Mouse (Mus musculus): ENCODE data around the gene Cacna2d3. TPM values are rescaled to one million over a fixed set of nuclear protein-coding genes. Genes with fewer than 3 reads are reported as not detected.
A peak's percentile ranks its signal among the peaks of the same experiment; 100 is the strongest.

The Cacna2d3 gene
- total RNA-seq, 1 experiment from 2014 or later = 3.5 TPM

GRCm38 (mm10) chr14:29061491-29061890 is 660.2 kb downstream of the Cacna2d3 start:
- DNase-seq = no peak

- DNase-seq = no peak
Measured at GRCm38 (mm10) chr14:29060679-29061078, 661.0 kb downstream of the Cacna2d3 start.

DNA sequence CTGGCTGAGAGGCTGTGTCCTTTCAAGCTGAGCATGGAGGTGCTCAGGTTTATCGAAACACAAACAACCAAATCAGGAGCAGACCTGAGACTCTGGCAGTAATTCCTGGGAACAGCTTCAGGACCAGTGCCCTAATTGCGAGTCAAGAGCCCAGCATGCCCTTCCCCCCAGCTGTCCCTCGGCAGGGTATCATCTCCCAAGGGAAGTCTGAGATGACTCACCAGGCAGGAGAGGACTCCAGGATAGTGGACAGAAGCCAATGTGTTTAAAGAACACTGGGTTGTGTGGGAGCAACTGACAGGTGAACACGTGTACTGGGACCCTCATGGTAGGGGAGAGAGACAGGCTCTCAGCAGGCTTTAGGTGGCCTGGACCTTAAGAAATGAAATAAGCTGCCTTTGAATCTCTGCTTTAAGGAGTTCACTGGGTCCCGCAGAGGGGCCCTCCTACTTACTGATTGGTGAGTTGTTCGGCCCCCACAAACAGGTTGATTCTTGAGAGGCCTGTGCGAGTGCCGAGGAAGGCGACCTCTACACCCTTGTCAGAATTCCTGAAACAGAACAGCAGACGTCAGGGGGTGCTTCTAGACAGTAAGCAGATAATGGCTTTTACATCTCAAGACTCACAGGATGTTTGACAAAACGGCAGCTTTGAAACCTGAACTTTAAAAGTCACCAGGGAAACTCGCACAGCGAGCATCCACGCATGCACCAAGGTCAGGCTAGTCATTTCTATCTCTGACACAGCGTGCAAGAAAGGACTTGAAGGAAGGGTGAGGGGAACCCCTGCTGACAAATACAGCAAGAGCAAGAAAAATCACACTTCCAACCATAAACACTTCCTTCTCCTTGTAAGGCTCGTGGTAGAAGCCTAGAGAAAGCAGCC is 669.5 kb downstream of the Cacna2d3 start:
- DNase-seq = peak; percentile 57

GRCm38 (mm10) chr14:29042355-29042754 is 679.3 kb downstream of the Cacna2d3 start:
- DNase-seq = no peak

GRCm38 (mm10) chr14:29041498-29041897 is 680.2 kb downstream of the Cacna2d3 start:
- DNase-seq = no peak

GRCm38 (mm10) chr14:29040606-29041364 is 680.9 kb downstream of the Cacna2d3 start:
- DNase-seq = peak; percentile 74

GRCm38 (mm10) chr14:29038246-29038645 is 683.4 kb downstream of the Cacna2d3 start:
- DNase-seq = no peak

DNA sequence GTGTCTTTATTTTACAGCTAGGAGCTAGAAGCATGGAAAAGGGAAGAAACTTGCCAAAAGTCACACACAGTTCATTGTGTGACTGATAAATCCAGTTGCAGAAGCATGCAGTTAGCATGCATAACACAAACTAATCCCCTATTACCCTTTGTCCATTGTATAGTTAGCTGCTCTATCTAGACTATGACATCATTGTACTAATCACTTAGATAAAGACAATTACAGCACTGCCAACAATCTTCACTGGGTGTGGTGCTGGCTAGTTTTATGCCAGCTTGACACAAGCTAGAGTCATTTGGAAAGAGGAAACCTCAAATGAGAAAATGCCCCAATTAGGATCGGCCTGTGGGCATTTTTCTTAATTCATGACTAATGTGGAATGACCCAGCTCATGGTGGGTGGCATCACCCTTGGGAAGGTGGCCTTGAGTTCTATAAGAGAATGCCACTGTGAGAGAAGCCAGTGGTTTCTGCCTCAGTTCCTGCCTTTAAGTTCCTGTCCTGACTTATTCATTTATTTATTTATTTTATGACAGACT is 689.7 kb downstream of the Cacna2d3 start:
- DNase-seq = no peak

DNA sequence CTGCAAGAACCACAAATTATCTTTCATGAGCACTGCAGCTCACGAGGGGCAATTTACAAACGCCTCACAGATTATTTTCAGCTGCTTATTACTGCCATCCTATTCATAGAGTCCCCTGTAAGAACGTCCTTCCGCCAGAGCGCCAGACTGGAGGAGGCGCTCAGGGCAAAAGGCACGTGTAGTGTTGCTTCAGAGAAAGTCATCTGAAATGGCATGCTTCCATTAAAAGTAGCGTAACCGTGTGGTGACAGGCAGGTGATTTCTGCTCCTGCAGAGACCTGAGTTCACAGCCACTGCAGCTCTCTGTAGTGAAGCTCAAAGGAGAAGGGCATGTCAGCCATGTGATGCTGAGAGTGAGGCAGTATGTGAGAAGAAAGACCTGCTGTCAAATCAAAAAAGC is 691.1 kb downstream of the Cacna2d3 start:
- DNase-seq = no peak

GRCm38 (mm10) chr14:29029896-29030420 is 691.7 kb downstream of the Cacna2d3 start:
- DNase-seq = peak; percentile 42

- no peak for DNase-seq
Measured at GRCm38 (mm10) chr14:29029107-29029469, 692.6 kb downstream of the Cacna2d3 start.

GRCm38 (mm10) chr14:29028391-29029106 is 693.1 kb downstream of the Cacna2d3 start:
- DNase-seq = no peak

GRCm38 (mm10) chr14:29027276-29027675 is 694.4 kb downstream of the Cacna2d3 start:
- DNase-seq = no peak

- DNase-seq = no peak
Measured at GRCm38 (mm10) chr14:29025335-29025734, 696.3 kb downstream of the Cacna2d3 start.

DNA sequence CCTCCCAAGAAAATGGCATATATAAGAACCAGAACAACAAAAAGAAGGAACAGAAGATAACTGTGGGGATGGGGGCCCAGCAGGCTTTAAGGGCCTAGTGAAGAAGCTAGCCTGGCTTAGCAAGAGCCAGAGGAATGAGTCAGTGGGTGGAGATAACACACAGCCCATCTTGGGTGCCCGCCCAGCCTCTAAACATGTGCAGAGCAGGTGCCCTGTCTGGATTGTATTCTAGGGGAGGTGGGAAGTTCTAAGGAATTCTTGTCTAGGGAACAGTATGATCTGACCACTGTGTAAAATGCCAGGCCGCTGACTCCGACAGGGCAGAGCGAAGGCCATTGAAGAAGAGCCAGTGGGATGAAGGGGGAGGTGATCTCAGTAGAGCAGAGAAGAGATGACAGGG is 698.4 kb downstream of the Cacna2d3 start:
- DNase-seq = no peak

GRCm38 (mm10) chr14:29021295-29021694 is 700.4 kb downstream of the Cacna2d3 start:
- no peak for DNase-seq

DNA sequence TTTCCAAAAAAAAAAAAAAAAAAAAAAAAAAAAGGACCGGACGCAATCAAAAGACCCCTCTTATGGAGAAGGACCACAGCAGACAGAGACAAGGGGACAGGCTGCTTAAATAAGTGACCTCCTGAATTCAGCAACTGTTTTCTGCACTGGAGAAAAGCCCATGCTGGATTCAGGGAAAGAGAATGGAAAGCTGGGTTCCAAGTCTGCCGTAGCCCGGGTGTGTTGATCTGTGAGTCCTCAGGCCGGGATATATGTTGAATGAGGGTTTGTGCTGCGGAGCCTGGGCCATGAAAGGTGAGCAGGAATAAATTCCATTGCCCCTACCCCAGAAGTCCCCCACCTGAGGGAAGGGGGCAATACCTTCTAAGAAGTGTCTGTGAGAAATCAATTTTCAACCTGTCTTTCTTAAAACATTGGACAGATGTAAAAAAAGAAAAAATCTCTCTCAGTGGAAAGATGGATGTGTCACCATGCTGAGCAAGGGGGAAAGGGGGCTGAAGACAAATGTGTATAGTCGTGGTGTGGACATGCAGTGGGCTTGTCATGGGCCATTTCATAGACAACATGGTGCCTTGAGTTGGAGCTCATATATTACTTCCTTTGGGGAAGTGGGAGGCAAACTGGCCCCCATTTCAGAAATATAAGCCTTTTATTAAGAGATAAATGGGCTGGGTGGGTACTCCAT is 703.2 kb downstream of the Cacna2d3 start:
- no peak for DNase-seq

GRCm38 (mm10) chr14:29017883-29018282 is 703.8 kb downstream of the Cacna2d3 start, which contains the start of gene Lrtm1:
Gene Lrtm1, plus strand, starts transcription at chr14:29018208.
- peak; percentile 69 for DNase-seq

GRCm38 (mm10) chr14:29015896-29016295 is 705.8 kb downstream of the Cacna2d3 start:
- DNase-seq = no peak

DNA sequence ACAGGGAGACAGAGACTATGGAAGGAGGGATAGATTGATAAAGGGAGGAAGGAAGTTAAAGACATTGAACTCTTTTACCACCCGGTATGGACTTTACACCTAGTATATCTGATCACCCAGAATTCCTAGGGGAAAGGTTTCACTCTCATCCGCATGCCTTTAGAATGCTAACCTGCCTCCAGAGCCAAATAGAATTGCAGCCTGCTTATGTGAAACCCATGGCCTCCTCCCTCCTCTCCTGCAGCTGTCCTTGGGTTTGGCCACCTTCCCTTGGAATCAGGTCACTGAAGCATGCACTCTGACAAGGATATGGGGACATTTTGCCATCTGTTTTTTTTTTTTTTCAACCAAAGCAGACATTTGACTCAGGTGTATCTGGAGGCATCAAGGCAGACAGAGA is 707.0 kb downstream of the Cacna2d3 start:
- DNase-seq = peak; percentile 29

- DNase-seq = no peak
Measured at GRCm38 (mm10) chr14:29013161-29013560, 708.5 kb downstream of the Cacna2d3 start.

Measured in adrenal gland, postnatal 14 days (tissue).